Mouse (Mus musculus): ENCODE data around the gene Pparg. TPM values are rescaled to one million over a fixed set of nuclear protein-coding genes. Genes with fewer than 3 reads are reported as not detected.

Pparg gene
- polyA plus RNA-seq, 2 experiments, result 0.67 to 1.7 TPM

GRCm38 (mm10) chr6:115479963-115480321 lies 119.2 kb downstream of the Pparg start:
- Histone ChIP-seq H3K27ac (no peak overlapping the region), H3K4me2 (ENCODE audit: low read depth) (no peak overlapping the region; the same call in 1 of the 2 replicates), H3K4me1 (replicated peaks; ENCODE audit: control insufficient read depth in 2 of 2, insufficient read depth in 2 of 2, low read length in 1 of 2) (peaks cover 12 to 32% of the 10 kb centered on the region in 2 experiments), H3K27me3 (ENCODE audit: control insufficient read depth, insufficient read depth, low read length) (no peaks in the 10 kb centered on the region), H3K9me3 (ENCODE audit: control insufficient read depth, low read length) (no peaks in the 10 kb centered on the region), H3K36me3 (replicated peaks; ENCODE audit: control insufficient read depth, insufficient read depth, low read depth) (no peaks in the 10 kb centered on the region), H3K9ac (replicated peaks) (no peak overlapping the region), H3K4me3 (ENCODE audit: insufficient read depth in 1 of 2, low read depth in 2 of 2, low read length in 2 of 2) (no peak overlapping the region)
- peak; percentile 47; the same call in 1 of the 2 replicates for ATAC-seq (ENCODE audit: insufficient read depth)
- TF ChIP-seq EP300 (IDR thresholded peaks at IDR 0.05; ENCODE audit: low read depth) (no peak; the same call in 1 of the 2 replicates), CTCF (IDR thresholded peaks at IDR 0.05; ENCODE audit: low read depth) (no peak)
- DNase-seq (ENCODE audit: low read depth in 3 of 3, low spot score in 3 of 3), result no peak

- no peak overlapping the region; the same call in 1 of the 2 replicates for H3K9ac ChIP-seq (replicated peaks)
- H3K4me3 ChIP-seq (ENCODE audit: insufficient read depth in 1 of 2, low read depth in 2 of 2, low read length in 2 of 2), result no peak overlapping the region
- peak overlapping the region; percentile 41 for H3K27ac ChIP-seq
- ATAC-seq (ENCODE audit: insufficient read depth) (peak; percentile 87), DNase-seq (ENCODE audit: low read depth in 3 of 3, low spot score in 3 of 3) (peak; percentile 38 to 59 (median 55))
- TF ChIP-seq CTCF (IDR thresholded peaks at IDR 0.05; ENCODE audit: low read depth) (no peak), EP300 (IDR thresholded peaks at IDR 0.05; ENCODE audit: low read depth) (no peak; the same call in 1 of the 2 replicates)
- no peaks in the 10 kb centered on the region for H3K27me3 ChIP-seq (ENCODE audit: control insufficient read depth, insufficient read depth, low read length)
- H3K4me2 ChIP-seq (ENCODE audit: low read depth), result peak overlapping the region; percentile 18
- no peaks in the 10 kb centered on the region for H3K36me3 ChIP-seq (replicated peaks; ENCODE audit: control insufficient read depth, insufficient read depth, low read depth)
- 6% methylated on average over 5 of the region's 5 CpGs for WGBS (ENCODE audit: insufficient replicate concordance)
- H3K4me1 ChIP-seq (replicated peaks; ENCODE audit: control insufficient read depth in 2 of 2, insufficient read depth in 2 of 2, low read length in 1 of 2), result peaks cover 12 to 32% of the 10 kb centered on the region in 2 experiments
- no peaks in the 10 kb centered on the region for H3K9me3 ChIP-seq (ENCODE audit: control insufficient read depth, low read length)
Measured at GRCm38 (mm10) chr6:115480322-115481017, 119.7 kb downstream of the Pparg start.

- Histone ChIP-seq H3K4me1 (replicated peaks; ENCODE audit: control insufficient read depth in 2 of 2, insufficient read depth in 2 of 2, low read length in 1 of 2) (peaks cover 12 to 32% of the 10 kb centered on the region in 2 experiments), H3K9ac (replicated peaks) (no peak overlapping the region), H3K27ac (no peak overlapping the region; the same call in 1 of the 2 replicates), H3K36me3 (replicated peaks; ENCODE audit: control insufficient read depth, insufficient read depth, low read depth) (no peaks in the 10 kb centered on the region), H3K27me3 (ENCODE audit: control insufficient read depth, insufficient read depth, low read length) (no peaks in the 10 kb centered on the region), H3K4me2 (ENCODE audit: low read depth) (no peak overlapping the region), H3K9me3 (ENCODE audit: control insufficient read depth, low read length) (no peaks in the 10 kb centered on the region), H3K4me3 (ENCODE audit: insufficient read depth in 1 of 2, low read depth in 2 of 2, low read length in 2 of 2) (no peak overlapping the region)
- TF ChIP-seq CTCF (IDR thresholded peaks at IDR 0.05; ENCODE audit: low read depth) (no peak), EP300 (IDR thresholded peaks at IDR 0.05; ENCODE audit: low read depth) (no peak)
- 4% methylated on average over 1 of the region's 1 CpGs for WGBS (ENCODE audit: insufficient replicate concordance)
- ATAC-seq (ENCODE audit: insufficient read depth) (no peak), DNase-seq (ENCODE audit: low read depth in 3 of 3, low spot score in 3 of 3) (no peak)
Measured at GRCm38 (mm10) chr6:115481018-115481354, 120.2 kb downstream of the Pparg start.

GRCm38 (mm10) chr6:115481603-115482002 lies 120.9 kb downstream of the Pparg start:
- ATAC-seq (ENCODE audit: insufficient read depth) (no peak), DNase-seq (ENCODE audit: low read depth in 3 of 3, low spot score in 3 of 3) (no peak)
- no peak overlapping the region for H3K4me3 ChIP-seq (ENCODE audit: insufficient read depth in 1 of 2, low read depth in 2 of 2, low read length in 2 of 2)
- peaks cover 12 to 30% of the 10 kb centered on the region in 2 experiments for H3K4me1 ChIP-seq (replicated peaks; ENCODE audit: control insufficient read depth in 2 of 2, insufficient read depth in 2 of 2, low read length in 1 of 2)
- H3K36me3 ChIP-seq (replicated peaks; ENCODE audit: control insufficient read depth, insufficient read depth, low read depth), result no peaks in the 10 kb centered on the region
- H3K9me3 ChIP-seq (ENCODE audit: control insufficient read depth, low read length), result no peaks in the 10 kb centered on the region
- 34% methylated on average over 3 of the region's 3 CpGs for WGBS (ENCODE audit: insufficient replicate concordance)
- H3K27ac ChIP-seq, result no peak overlapping the region
- no peak overlapping the region for H3K4me2 ChIP-seq (ENCODE audit: low read depth)
- no peak overlapping the region for H3K9ac ChIP-seq (replicated peaks)
- TF ChIP-seq CTCF (IDR thresholded peaks at IDR 0.05; ENCODE audit: low read depth) (no peak), EP300 (IDR thresholded peaks at IDR 0.05; ENCODE audit: low read depth) (no peak)
- no peaks in the 10 kb centered on the region for H3K27me3 ChIP-seq (ENCODE audit: control insufficient read depth, insufficient read depth, low read length)

GRCm38 (mm10) chr6:115485635-115486034 lies 124.9 kb downstream of the Pparg start:
- no peak for DNase-seq (ENCODE audit: low read depth in 3 of 3, low spot score in 3 of 3)
- Histone ChIP-seq H3K36me3 (replicated peaks; ENCODE audit: control insufficient read depth, insufficient read depth, low read depth) (no peaks in the 10 kb centered on the region), H3K4me2 (ENCODE audit: low read depth) (no peak overlapping the region), H3K4me3 (ENCODE audit: insufficient read depth in 1 of 2, low read depth in 2 of 2, low read length in 2 of 2) (no peak overlapping the region), H3K27me3 (ENCODE audit: control insufficient read depth, insufficient read depth, low read length) (no peaks in the 10 kb centered on the region), H3K27ac (no peak overlapping the region), H3K9ac (replicated peaks) (no peak overlapping the region), H3K4me1 (replicated peaks; ENCODE audit: control insufficient read depth in 2 of 2, insufficient read depth in 2 of 2, low read length in 1 of 2) (peaks cover 4 to 12% of the 10 kb centered on the region in 2 experiments), H3K9me3 (ENCODE audit: control insufficient read depth, low read length) (no peaks in the 10 kb centered on the region)
- no peak for ATAC-seq (ENCODE audit: insufficient read depth)
- TF ChIP-seq EP300 (IDR thresholded peaks at IDR 0.05; ENCODE audit: low read depth) (no peak), CTCF (IDR thresholded peaks at IDR 0.05; ENCODE audit: low read depth) (no peak)
- 24% methylated on average over 6 of the region's 6 CpGs for WGBS (ENCODE audit: insufficient replicate concordance)
